Mouse (Mus musculus) testis, adult 2 months (tissue): ENCODE measurements around the gene Sdk2.

ENCODE experiments used
- CTCF ChIP-seq: fragments of 200-500 bp; IDR thresholded peaks from 2 replicates; pipeline ENCODE4 v1.5.1; 2012; ENCODE audit warnings: low read depth, mild to moderate bottlenecking, inconsistent platforms, low read length, moderate library complexity; ENCODE audit not compliant: control insufficient read depth, insufficient read depth, insufficient replicate concordance
- POLR2A ChIP-seq: fragments of 200-500 bp; IDR thresholded peaks from 2 replicates; pipeline ENCODE4 v1.6.1; 2012; ENCODE audit warnings: low read depth, mild to moderate bottlenecking, inconsistent platforms, low read length, moderate library complexity; ENCODE audit not compliant: control insufficient read depth

GRCm38 (mm10) chr11:113776851-113777511 lies 289.9 kb downstream of the Sdk2 start:
- TF ChIP-seq POLR2A = no peak
- TF ChIP-seq CTCF = no peak
